Mouse (Mus musculus) hindbrain, embryonic 13.5 days (tissue): ENCODE results near the gene Grhl1. TPM values are rescaled to one million over a fixed set of nuclear protein-coding genes. Genes with fewer than 3 reads are reported as not detected.

ENCODE experiments used
- ATAC-seq: fragments of 200-750 bp; cut with Nextera tagmentation; 2 replicates; pipeline ENCODE4 v1.8.0; 2017; ENCODE audit warnings: moderate TSS enrichment; ENCODE audit not compliant: low FRiP score
- H3K27ac ChIP-seq: fragments of 300-500 bp; sonication (generic); 2 replicates; pipeline ENCODE4 v1.5.1; 2015; ENCODE audit warnings: inconsistent platforms, mild to moderate bottlenecking, moderate library complexity
- H3K27me3 ChIP-seq: fragments of 300-500 bp; sonication (generic); 2 replicates; pipeline ENCODE4 v1.6.1; 2015; ENCODE audit warnings: mild to moderate bottlenecking, inconsistent platforms
- H3K36me3 ChIP-seq: fragments of 300-500 bp; sonication (generic); 2 replicates; pipeline ENCODE4 v1.6.1; 2015; ENCODE audit warnings: mild to moderate bottlenecking, inconsistent platforms
- H3K4me1 ChIP-seq: fragments of 300-500 bp; sonication (generic); replicated peaks from 2 replicates; pipeline ENCODE4 v1.6.1; 2015; ENCODE audit warnings: inconsistent platforms
- H3K4me2 ChIP-seq: fragments of 300-500 bp; sonication (generic); 2 replicates; pipeline ENCODE4 v1.6.1; 2015; ENCODE audit warnings: inconsistent platforms, mild to moderate bottlenecking, moderate library complexity
- H3K4me3 ChIP-seq: fragments of 300-500 bp; sonication (generic); 2 replicates; pipeline ENCODE4 v1.5.1; 2015; ENCODE audit warnings: mild to moderate bottlenecking, inconsistent platforms
- H3K9ac ChIP-seq: fragments of 300-500 bp; sonication (generic); 2 replicates; pipeline ENCODE4 v1.6.1; 2015; ENCODE audit warnings: mild to moderate bottlenecking, inconsistent platforms
- H3K9me3 ChIP-seq: fragments of 300-500 bp; sonication (generic); 2 replicates; pipeline ENCODE4 v1.6.1; 2016; ENCODE audit warnings: inconsistent platforms
- WGBS: fragments of 180-500 bp; shearing (Covaris S2); methylation state at CpG from one replicate; pipeline ENCODE4 v1.1.7; 2015; 5-methylcytosine and 5-hydroxymethylcytosine counted together
- polyA plus RNA-seq: library from polyadenylated mRNA; unstranded; fragments of >200 nt; fragmentation: Nextera tagmentation; extraction: Ambion mirVana; gene quantifications from 2 replicates; pipeline ENCODE4 v1.2.1, GENCODE M21; 2015

Grhl1 gene
- polyA plus RNA-seq, 1 experiment from 2014 or later, result 0.78 TPM

GRCm38 (mm10) chr12:24567606-24568005 is 4.5 kb upstream of the Grhl1 start:
- no peaks in the 10 kb centered on the region for H3K9me3 ChIP-seq
- no peaks in the 10 kb centered on the region for H3K36me3 ChIP-seq
- 88% methylated on average over 3 of the region's 3 CpGs for WGBS
- peaks cover 8% of the 10 kb centered on the region for H3K4me1 ChIP-seq
- H3K4me3 ChIP-seq, result no peak overlapping the region
- H3K27ac ChIP-seq, result no peak overlapping the region
- no peak for ATAC-seq
- peaks cover 22% of the 10 kb centered on the region for H3K27me3 ChIP-seq
- H3K9ac ChIP-seq, result no peak overlapping the region
- H3K4me2 ChIP-seq, result no peak overlapping the region

- Histone ChIP-seq H3K9ac (peak overlapping the region; percentile 74), H3K4me2 (peak overlapping the region; percentile 68), H3K9me3 (no peaks in the 10 kb centered on the region), H3K4me3 (peak overlapping the region; percentile 65), H3K27ac (no peak overlapping the region), H3K27me3 (peaks cover 41% of the 10 kb centered on the region), H3K4me1 (peaks cover 9% of the 10 kb centered on the region), H3K36me3 (no peaks in the 10 kb centered on the region)
- WGBS, result 6% methylated on average over 47 of the region's 48 CpGs
- peak; percentile 77 for ATAC-seq
Observed at GRCm38 (mm10) chr12:24572421-24573274, 565 bp downstream of the Grhl1 start.

GRCm38 (mm10) chr12:24573275-24573580 is 1.1 kb downstream of the Grhl1 start:
- peaks cover 41% of the 10 kb centered on the region for H3K27me3 ChIP-seq
- no peaks in the 10 kb centered on the region for H3K9me3 ChIP-seq
- no peak overlapping the region for H3K4me3 ChIP-seq
- WGBS, result 62% methylated on average over 3 of the region's 3 CpGs
- H3K9ac ChIP-seq, result no peak overlapping the region
- ATAC-seq, result no peak
- no peak overlapping the region for H3K27ac ChIP-seq
- H3K36me3 ChIP-seq, result no peaks in the 10 kb centered on the region
- no peak overlapping the region for H3K4me2 ChIP-seq
- peaks cover 9% of the 10 kb centered on the region for H3K4me1 ChIP-seq

DNA sequence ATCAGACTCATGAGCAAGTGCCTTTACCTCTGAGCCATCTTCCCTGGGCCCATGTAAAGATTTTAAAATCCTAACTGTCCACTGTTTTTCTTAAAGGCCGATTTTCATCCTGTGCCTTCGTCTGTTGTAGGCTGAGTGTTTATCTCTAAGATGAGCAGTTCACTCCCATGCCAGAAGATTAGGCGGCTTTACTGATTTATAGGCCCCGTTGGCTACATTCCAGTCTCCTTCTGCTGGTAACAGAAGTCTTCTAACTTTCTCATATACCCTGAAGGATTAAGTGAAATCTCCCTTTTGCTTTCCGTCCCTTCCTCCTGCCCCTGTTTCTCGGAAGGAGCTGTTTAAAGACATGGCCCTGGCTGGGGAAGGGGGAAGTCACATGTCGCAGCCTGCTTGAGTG is 2.8 kb downstream of the Grhl1 start:
- no peak for ATAC-seq
- 64% methylated on average over 7 of the region's 7 CpGs for WGBS
- no peaks in the 10 kb centered on the region for H3K36me3 ChIP-seq
- H3K4me2 ChIP-seq, result no peak overlapping the region
- peaks cover 9% of the 10 kb centered on the region for H3K4me1 ChIP-seq
- peaks cover 39% of the 10 kb centered on the region for H3K27me3 ChIP-seq
- H3K9me3 ChIP-seq, result no peaks in the 10 kb centered on the region
- H3K9ac ChIP-seq, result no peak overlapping the region
- H3K27ac ChIP-seq, result no peak overlapping the region
- no peak overlapping the region for H3K4me3 ChIP-seq

DNA sequence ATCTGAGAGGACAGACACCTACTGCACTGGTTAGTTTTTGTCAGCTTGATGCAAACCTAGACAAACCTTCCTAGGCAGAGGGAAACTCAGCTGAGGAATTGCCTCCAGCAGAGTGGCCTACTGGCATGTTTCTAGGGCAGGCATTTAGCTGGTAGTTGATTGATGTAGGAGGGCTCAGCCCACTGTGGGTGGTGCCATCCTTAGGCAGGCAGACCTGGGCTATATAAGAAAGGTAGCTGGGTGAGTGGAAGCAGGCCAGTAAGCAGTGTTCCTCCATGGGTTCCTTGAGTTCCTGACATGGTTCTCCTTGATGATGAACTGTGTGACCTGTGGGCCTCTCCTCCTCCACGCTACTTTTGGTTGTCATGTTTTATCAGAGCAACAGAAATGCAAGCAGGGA is 8.4 kb downstream of the Grhl1 start:
- no peak overlapping the region for H3K4me3 ChIP-seq
- no peak overlapping the region for H3K9ac ChIP-seq
- H3K4me1 ChIP-seq, result peaks cover 7% of the 10 kb centered on the region
- 0 out of 2 replicates have a peak, but pooled peaks cover 4% of the 10 kb centered on the region for H3K27me3 ChIP-seq
- ATAC-seq, result no peak
- H3K36me3 ChIP-seq, result no peaks in the 10 kb centered on the region
- no peak overlapping the region for H3K27ac ChIP-seq
- 92% methylated on average over 1 of the region's 1 CpGs for WGBS
- no peaks in the 10 kb centered on the region for H3K9me3 ChIP-seq
- H3K4me2 ChIP-seq, result no peak overlapping the region

GRCm38 (mm10) chr12:24580996-24581683 is 9.1 kb downstream of the Grhl1 start:
- H3K27ac ChIP-seq, result no peak overlapping the region
- peaks cover 7% of the 10 kb centered on the region for H3K4me1 ChIP-seq
- 0 out of 2 replicates have a peak, but pooled peaks cover under 1% of the 10 kb centered on the region for H3K36me3 ChIP-seq
- 0 out of 2 replicates have a peak, but pooled peaks cover under 1% of the 10 kb centered on the region for H3K27me3 ChIP-seq
- no peak overlapping the region for H3K4me2 ChIP-seq
- ATAC-seq, result peak; percentile 71; the same call in 1 of the 2 replicates
- no peaks in the 10 kb centered on the region for H3K9me3 ChIP-seq
- H3K4me3 ChIP-seq, result no peak overlapping the region
- no peak overlapping the region for H3K9ac ChIP-seq
- 56% methylated on average over 14 of the region's 14 CpGs for WGBS

GRCm38 (mm10) chr12:24583653-24584052 is 11.6 kb downstream of the Grhl1 start:
- Histone ChIP-seq H3K4me3 (no peak overlapping the region), H3K27ac (no peak overlapping the region), H3K4me1 (peaks cover 7% of the 10 kb centered on the region), H3K36me3 (peaks cover 5% of the 10 kb centered on the region; the same call in 1 of the 2 replicates), H3K27me3 (no peaks in the 10 kb centered on the region), H3K9ac (no peak overlapping the region), H3K9me3 (no peaks in the 10 kb centered on the region), H3K4me2 (no peak overlapping the region)
- 82% methylated on average over 3 of the region's 3 CpGs for WGBS
- no peak for ATAC-seq

GRCm38 (mm10) chr12:24584835-24585234 is 12.8 kb downstream of the Grhl1 start:
- Histone ChIP-seq H3K9me3 (no peaks in the 10 kb centered on the region), H3K4me2 (no peak overlapping the region), H3K9ac (no peak overlapping the region), H3K27me3 (no peaks in the 10 kb centered on the region), H3K4me3 (no peak overlapping the region), H3K27ac (no peak overlapping the region), H3K36me3 (peaks cover 5% of the 10 kb centered on the region; the same call in 1 of the 2 replicates), H3K4me1 (peaks cover 7% of the 10 kb centered on the region)
- 88% methylated on average over 8 of the region's 8 CpGs for WGBS
- no peak for ATAC-seq

GRCm38 (mm10) chr12:24586193-24586592 is 14.1 kb downstream of the Grhl1 start:
- 75% methylated on average over 7 of the region's 7 CpGs for WGBS
- Histone ChIP-seq H3K9me3 (no peaks in the 10 kb centered on the region), H3K4me2 (no peak overlapping the region), H3K36me3 (peaks cover 5% of the 10 kb centered on the region; the same call in 1 of the 2 replicates), H3K4me3 (no peak overlapping the region), H3K27me3 (no peaks in the 10 kb centered on the region), H3K4me1 (peaks cover 3% of the 10 kb centered on the region), H3K9ac (no peak overlapping the region), H3K27ac (no peak overlapping the region)
- no peak for ATAC-seq

DNA sequence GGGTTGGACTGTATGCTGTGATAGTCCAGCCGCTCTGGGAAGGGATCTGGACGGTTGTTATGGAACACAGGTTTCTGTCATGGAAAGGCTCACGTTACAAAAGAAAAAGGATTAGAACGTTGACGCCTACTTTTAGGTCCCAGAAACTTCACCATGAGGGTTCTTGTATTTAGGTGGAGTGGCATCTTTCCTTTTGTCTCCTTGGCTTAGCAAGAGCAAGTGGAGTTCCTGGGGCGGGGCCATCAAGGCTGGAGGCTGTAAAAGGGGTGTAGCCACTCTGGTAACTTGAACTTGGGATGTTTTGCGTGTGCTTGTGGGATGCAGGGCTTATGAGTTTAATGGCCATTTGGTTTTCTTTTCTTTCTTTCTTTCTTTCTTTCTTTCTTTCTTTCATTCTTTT is 18.3 kb downstream of the Grhl1 start:
- no peak for ATAC-seq
- no peak overlapping the region for H3K27ac ChIP-seq
- WGBS, result 85% methylated on average over 7 of the region's 7 CpGs
- H3K4me1 ChIP-seq, result peaks cover 6% of the 10 kb centered on the region
- H3K4me2 ChIP-seq, result no peak overlapping the region
- no peak overlapping the region for H3K9ac ChIP-seq
- no peaks in the 10 kb centered on the region for H3K9me3 ChIP-seq
- no peaks in the 10 kb centered on the region for H3K27me3 ChIP-seq
- no peak overlapping the region for H3K4me3 ChIP-seq
- H3K36me3 ChIP-seq, result peaks cover 5% of the 10 kb centered on the region; the same call in 1 of the 2 replicates

GRCm38 (mm10) chr12:24592055-24592454 is 20.0 kb downstream of the Grhl1 start:
- Histone ChIP-seq H3K36me3 (no peaks in the 10 kb centered on the region), H3K9me3 (no peaks in the 10 kb centered on the region), H3K9ac (no peak overlapping the region), H3K4me3 (no peak overlapping the region), H3K4me1 (peaks cover 6% of the 10 kb centered on the region), H3K27me3 (no peaks in the 10 kb centered on the region), H3K4me2 (no peak overlapping the region), H3K27ac (no peak overlapping the region)
- 80% methylated on average over 9 of the region's 9 CpGs for WGBS
- ATAC-seq, result no peak

DNA sequence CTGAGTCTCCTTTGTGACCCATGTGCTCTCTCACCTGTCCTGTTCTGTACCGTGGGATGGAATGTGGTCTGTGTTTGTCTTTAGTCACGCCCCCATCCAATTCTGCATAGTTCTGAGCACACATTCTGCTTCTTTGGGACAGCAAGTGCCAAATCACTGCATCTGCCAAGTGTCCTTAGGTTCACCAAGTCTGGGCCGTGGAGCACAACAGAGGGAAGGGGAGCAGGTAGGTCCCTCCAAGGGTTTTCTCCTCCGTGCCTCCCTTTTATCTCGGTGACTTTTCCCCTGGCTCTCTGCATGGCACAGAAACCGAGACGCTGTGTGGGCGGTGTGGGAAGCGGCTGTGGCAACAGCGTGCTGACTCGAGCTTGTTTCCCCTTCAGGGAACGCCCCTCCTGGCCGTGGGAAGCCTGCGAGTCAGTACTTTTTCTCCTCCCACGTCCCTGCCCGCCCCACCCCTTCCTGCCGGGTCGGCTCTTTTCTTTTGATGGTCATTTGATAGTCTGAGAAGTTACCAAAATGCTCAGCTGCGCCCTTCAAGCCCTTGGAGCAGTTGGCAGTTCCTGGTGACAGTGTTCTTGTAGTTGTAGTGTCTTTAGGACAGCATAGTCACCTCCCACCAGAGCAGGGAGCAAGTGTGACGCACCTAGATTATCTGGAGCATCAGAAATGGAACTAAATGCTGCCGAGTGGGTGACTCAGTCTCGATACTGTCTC is 21.0 kb downstream of the Grhl1 start:
- whole genome bisulfite sequencing, result 22% methylated on average over 22 of the region's 22 CpGs

More for the DNA sequence above, 21.0 kb downstream of the Grhl1 start:
- Histone ChIP-seq H3K9me3 (no peaks in the 10 kb centered on the region), H3K4me1 (peaks cover 6% of the 10 kb centered on the region), H3K4me2 (peak overlapping the region; percentile 37), H3K4me3 (no peak overlapping the region), H3K36me3 (no peaks in the 10 kb centered on the region), H3K27ac (no peak overlapping the region), H3K9ac (no peak overlapping the region), H3K27me3 (no peaks in the 10 kb centered on the region)
- 0 out of 2 replicates have a peak, but pooled peaks have one; percentile 36 for ATAC-seq
